Mouse (Mus musculus): Measurements from ENCODE around the gene Tmcc2. TPM values are rescaled to one million over a fixed set of nuclear protein-coding genes. Genes with fewer than 3 reads are reported as not detected.
A peak's percentile ranks its signal among the peaks of the same experiment; 100 is the strongest.
"Not testable (repeated sequence)": the region's sequence is repeated elsewhere in the genome, so short reads cannot be mapped to it uniquely, and the experiment has no call there.

Gene Tmcc2
- total RNA-seq, 2 experiments from 2014 or later, result 128 to 133 TPM

GRCm38 (mm10) chr1:132370681-132371173 lies 20.4 kb downstream of the Tmcc2 start:
- intact Hi-C loops (cut with DNase I), result no loop called here
- DNase-seq, result no peak

DNA sequence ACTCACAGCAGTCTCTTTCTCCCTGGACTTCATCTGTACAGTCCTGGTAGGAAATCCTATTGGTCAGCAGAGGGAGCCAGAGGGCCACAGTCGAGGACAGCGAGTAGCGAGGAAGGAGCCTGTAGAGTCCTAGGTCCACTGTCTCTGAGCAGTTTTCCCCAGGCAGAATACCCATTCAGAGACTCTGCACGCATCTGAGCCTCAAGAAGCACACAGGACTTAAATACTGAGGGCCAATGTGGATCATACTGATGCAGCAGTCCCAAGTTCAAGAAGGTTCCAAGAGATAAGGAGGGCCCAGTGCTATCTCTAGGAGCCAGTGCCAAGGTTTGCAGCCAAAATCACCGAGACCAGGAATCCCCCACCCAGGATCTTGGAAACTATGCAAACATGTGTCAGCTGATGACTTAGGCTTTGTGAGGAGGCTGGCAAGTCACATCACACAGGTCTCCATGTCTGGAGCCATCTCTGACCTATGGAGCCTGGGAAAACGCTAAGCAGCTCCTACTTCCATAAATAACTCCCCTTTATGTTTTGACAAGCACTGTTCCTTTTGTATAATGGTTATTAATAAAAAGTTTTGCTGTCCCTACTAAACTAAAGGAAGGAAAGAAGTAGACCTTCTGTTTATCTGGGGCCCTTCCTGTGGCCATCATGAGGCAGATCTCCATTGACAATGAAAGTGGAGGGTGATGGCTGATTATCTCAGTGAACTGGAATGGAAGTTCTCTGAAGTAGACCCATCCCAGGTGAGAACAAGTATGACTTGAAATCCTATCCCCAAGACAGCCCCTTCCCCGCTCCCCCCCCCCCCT lies 23.2 kb downstream of the Tmcc2 start:
- DNase-seq, result peak; percentile 87
- intact Hi-C loops (cut with DNase I), result loop anchor here (10.0 kb wide), 2 partner anchors 107 to 227 kb away; partner anchors contain the start of gene Rbbp5

DNA sequence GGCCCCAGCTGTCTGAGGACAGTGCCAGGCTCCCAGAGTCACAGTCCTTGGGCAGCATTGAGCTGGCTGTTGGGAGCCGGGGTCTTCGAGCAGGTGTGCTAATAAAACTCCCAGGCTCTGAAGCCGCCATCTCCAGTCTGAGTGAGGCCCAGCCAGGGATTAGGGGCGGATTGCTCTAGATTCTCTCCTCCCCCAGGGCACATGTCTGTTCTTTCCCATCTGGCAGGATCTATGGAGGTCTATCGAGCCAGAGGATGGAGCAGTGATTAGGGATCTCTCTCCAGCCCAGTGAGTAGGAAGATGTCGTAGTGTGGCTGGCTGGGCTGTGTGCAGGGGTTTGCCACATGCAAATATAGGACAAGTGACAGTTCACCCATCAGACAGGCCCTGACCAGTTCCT lies 24.1 kb downstream of the Tmcc2 start:
- intact Hi-C loops (cut with DNase I), result loop anchor here (10.0 kb wide), 2 partner anchors 108 to 228 kb away; partner anchors contain the start of gene Rbbp5
- DNase-seq, result no peak

DNA sequence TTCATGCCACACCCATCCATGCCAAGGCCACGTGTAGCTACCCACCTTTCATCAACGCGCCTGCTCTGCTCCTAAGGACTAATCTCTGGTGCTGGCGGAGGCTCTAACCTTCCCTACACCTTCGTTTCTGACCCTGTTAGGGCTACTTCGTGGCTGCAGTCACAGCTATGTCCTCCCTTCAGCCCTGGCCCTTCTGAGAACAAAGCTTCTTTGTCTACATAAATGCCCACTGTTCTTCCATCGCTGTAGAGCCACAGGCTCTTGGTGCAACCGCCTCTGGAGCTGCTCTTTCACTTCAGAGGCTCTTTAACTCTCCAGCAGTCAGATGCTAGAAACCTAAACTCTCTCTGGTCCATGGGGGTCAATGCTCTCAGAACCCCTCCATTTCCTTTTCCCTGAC lies 24.8 kb downstream of the Tmcc2 start:
- intact Hi-C loops (cut with DNase I), result loop anchor here (10.0 kb wide), 2 partner anchors 109 to 229 kb away; partner anchors contain the start of gene Rbbp5
- DNase-seq, result no peak

- DNase-seq, result no peak
- intact Hi-C loops (cut with DNase I), result loop anchor here (10.0 kb wide), 2 partner anchors 109 to 229 kb away; partner anchors contain the start of gene Rbbp5
These were observed 25.4 kb downstream of the Tmcc2 start for GRCm38 (mm10) chr1:132365645-132366044.

GRCm38 (mm10) chr1:132364896-132365557 lies 26.1 kb downstream of the Tmcc2 start:
- intact Hi-C loops (cut with DNase I), result loop anchor here (10.0 kb wide), 2 partner anchors 110 to 230 kb away; partner anchors contain the start of gene Rbbp5
- DNase-seq, result peak; percentile 46

- intact Hi-C loops (cut with DNase I), result loop anchor here (10.0 kb wide), 2 partner anchors 110 to 230 kb away; partner anchors contain the start of gene Rbbp5
These were observed 26.7 kb downstream of the Tmcc2 start for GRCm38 (mm10) chr1:132364388-132364787.

GRCm38 (mm10) chr1:132361959-132362358 lies 29.1 kb downstream of the Tmcc2 start:
- intact Hi-C loops (cut with DNase I), result loop anchor here (10.0 kb wide), 2 partner anchors 113 to 233 kb away; partner anchors contain the start of gene Rbbp5
- DNase-seq, result no peak

More at GRCm38 (mm10) chr1:132364388-132364787, 26.7 kb downstream of the Tmcc2 start:
- no peak for DNase-seq

DNA sequence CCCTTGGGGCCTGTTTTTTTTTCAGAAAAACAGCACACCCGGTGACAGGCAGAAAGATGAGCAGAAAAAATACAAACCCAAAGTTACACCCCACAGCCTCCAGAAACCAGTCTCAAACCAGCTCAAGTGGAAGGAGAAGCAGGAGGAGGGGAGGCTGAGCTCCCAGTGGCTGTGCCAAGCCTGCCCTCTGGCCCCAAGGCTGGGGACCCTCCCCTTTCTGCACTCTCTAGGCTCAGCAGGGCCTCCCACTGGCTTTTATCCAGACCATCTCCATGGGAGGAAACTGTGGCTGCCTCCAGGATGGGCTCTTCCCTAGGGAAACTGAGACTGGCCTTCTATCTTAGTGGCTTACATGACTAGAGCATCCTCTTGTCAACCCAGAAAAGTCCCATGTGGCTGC lies 34.2 kb downstream of the Tmcc2 start:
- intact Hi-C loops (cut with DNase I), result loop anchor here (5.0 to 10.0 kb wide), 4 partner anchors 45 to 372 kb away; no protein-coding TSS in a partner anchor

DNA sequence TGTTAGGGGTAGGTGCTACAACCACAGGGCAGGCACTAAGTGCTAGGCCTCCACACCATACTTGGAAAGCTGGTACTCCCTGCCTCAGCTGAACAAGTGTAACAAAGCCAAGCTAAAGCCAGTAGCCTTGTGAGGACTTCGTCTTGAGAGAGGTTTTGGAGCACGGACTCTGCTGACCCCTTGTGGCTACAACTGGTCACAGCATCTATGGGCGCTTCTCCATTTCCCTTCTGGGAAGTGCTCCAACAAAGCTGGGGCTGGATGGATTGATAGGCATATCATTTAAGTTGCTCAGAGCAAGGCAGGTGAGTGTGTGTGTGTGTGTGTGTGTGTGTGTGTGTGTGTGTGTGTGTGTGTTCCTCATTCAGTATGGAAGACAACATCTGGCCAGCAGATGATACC lies 35.2 kb downstream of the Tmcc2 start:
- DNase-seq, result peak; percentile 85
- intact Hi-C loops (cut with DNase I), result loop anchor here (5.0 to 10.0 kb wide), 4 partner anchors 44 to 371 kb away; no protein-coding TSS in a partner anchor

More for the DNA sequence above, 34.2 kb downstream of the Tmcc2 start:
- no peak for DNase-seq

DNA sequence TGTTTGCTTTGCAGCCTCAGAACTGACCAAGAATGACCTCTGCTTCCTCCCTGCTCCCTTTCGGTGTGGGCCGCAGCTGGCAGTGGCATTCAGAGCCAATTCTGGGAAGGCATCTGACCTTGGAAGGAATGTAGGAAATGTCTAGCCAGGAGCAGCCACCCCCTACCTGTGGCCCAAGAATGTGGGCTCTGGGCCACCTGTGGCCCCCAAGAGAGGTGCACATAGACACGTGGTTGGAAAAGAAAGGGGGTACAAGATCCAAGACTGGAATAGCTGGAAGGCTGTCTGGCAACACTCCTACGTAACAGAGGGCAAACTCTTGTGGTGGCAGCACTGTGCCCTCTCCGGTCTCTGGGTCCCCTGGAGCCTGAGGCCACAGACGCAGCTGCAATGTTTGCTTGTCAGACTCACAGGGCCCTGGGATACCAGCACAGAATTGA lies 35.9 kb downstream of the Tmcc2 start:
- intact Hi-C loops (cut with DNase I), result loop anchor here (5.0 to 10.0 kb wide), 4 partner anchors 43 to 370 kb away; no protein-coding TSS in a partner anchor
- no peak for DNase-seq

- DNase-seq, result no peak
- intact Hi-C loops (cut with DNase I), result loop anchor here (10.0 kb wide), 2 partner anchors 199 to 369 kb away; no protein-coding TSS in a partner anchor
These were observed 36.8 kb downstream of the Tmcc2 start for GRCm38 (mm10) chr1:132354234-132354633.

- intact Hi-C loops (cut with DNase I), result loop anchor here (10.0 kb wide), 2 partner anchors 199 to 369 kb away; no protein-coding TSS in a partner anchor
- DNase-seq, result no peak
These were observed 37.7 kb downstream of the Tmcc2 start for GRCm38 (mm10) chr1:132353389-132353788.

DNA sequence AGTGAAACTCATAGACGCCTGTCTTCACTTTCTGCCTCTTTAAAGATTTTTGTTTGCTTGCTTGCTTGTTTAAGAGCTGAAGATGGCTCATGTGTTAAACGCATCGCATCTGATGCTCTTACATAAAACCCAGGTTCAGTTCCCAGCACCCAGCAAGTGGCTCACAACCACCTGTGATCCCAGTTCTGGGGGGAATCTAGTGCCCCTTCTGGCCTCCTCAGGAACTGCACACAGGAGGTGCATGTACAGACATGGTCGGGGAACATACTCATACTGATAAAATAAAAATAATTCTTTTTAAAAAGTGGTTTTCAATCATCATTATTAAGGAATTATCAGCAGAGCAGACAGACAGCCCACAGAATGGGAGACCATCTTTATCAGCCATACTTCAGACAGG lies 40.0 kb downstream of the Tmcc2 start:
- DNase-seq, result no peak
- intact Hi-C loops (cut with DNase I), result loop anchor here (10.0 kb wide), 2 partner anchors 196 to 366 kb away; no protein-coding TSS in a partner anchor

GRCm38 (mm10) chr1:132349601-132350000 lies 41.5 kb downstream of the Tmcc2 start:
- intact Hi-C loops (cut with DNase I); DNase-seq: not testable (repeated sequence)

GRCm38 (mm10) chr1:132349049-132349448 lies 42.0 kb downstream of the Tmcc2 start:
- DNase-seq; intact Hi-C loops (cut with DNase I): not testable (repeated sequence)

DNA sequence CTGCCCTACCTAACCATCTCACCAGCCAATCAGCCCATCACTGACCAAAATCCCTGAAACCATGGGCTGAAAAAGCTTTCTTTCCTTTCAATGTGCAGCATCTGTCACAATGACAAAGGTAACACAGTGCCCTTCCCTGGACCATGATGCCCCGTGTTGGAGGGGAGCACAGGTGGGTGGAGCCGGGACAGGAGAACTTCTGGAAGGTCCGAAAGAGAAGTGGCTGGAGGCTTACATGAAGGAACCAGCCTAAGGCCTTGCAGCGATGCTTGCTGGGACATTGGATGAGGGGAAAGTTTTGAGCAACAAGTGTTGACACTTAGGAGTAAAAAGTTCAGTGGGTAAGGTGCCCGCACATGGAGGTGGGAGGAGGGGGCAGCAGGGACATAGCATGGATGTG lies 42.7 kb downstream of the Tmcc2 start:
- no peak for DNase-seq
- intact Hi-C loops (cut with DNase I), result no loop called here

- intact Hi-C loops (cut with DNase I), result no loop called here
- DNase-seq, result no peak
These were observed 44.1 kb downstream of the Tmcc2 start for GRCm38 (mm10) chr1:132346951-132347350.

DNA sequence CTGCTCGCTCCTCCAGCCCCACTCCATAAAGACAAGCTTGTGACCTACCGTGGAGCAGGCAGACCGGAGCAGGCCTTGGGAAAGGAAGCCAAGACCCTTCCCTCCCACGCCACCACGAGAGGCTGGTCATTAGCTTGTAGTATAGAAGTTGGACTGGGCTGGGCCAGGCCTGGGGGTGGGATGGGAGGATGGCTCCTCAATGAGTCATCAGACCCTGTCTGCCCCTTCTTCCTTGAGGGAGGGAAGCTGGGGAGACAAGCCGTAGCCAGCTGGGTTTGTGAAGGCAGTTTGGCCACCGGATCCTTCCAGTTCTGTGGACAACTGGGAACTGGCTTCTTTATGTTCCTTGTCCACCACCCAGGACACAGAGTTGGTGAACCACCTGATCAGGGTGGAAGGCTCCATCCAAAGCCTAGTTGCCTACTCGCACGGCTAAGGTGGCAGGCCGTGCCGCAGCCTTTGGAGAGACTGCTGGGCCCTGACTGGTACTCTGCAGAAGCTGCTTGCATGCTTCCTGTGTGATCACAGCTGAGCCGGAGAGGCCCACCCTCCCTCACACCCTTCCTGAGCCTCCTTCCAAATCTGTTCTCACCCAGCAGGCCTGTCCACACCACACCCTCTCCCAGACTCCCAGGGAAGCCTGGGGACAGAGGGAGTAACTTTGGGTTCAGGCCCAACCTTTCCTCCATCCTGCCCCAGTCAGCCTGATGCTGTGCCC lies 44.8 kb downstream of the Tmcc2 start:
- no peak for DNase-seq

GRCm38 (mm10) chr1:132345514-132345913 lies 45.6 kb downstream of the Tmcc2 start:
- no peak for DNase-seq
- intact Hi-C loops (cut with DNase I), result no loop called here

More for the DNA sequence above, 44.8 kb downstream of the Tmcc2 start:
- intact Hi-C loops (cut with DNase I), result no loop called here
